Mouse (Mus musculus) MEL (cell line): ENCODE results near the gene Olfr728. TPM values are rescaled to one million over a fixed set of nuclear protein-coding genes. Genes with fewer than 3 reads are reported as not detected.

Experiments
- DNase-seq: peaks from one replicate; pipeline ENCODE4 v3.0.0; 2011; ENCODE audit warnings: low read depth, low spot score
- H3K27ac ChIP-seq: 2 replicates; pipeline ENCODE4 v1.5.1; 2012; ENCODE audit warnings: low read depth, mild to moderate bottlenecking, control low read depth, low read length, moderate library complexity; ENCODE audit not compliant: control insufficient read depth
- H3K27me3 ChIP-seq, 2 experiments: fragments of 150-350 bp in 1 of 2; sonication (generic) in 1 of 2; 2 replicates each; pipeline ENCODE4 v1.6.1; 2012; ENCODE audit warnings: low read length in 2 of 2, mild to moderate bottlenecking in 2 of 2, improper control_type of control experiment in 1 of 2, moderate library complexity in 1 of 2; ENCODE audit not compliant: insufficient read depth in 2 of 2, control insufficient read depth in 1 of 2
- H3K36me3 ChIP-seq, 2 experiments: 2 replicates each; pipeline ENCODE4 v1.6.1; 2012 to 2014; ENCODE audit warnings: low read length in 2 of 2, improper control_type of control experiment in 1 of 2, inconsistent platforms in 1 of 2, mild to moderate bottlenecking in 1 of 2; ENCODE audit not compliant: insufficient read depth in 2 of 2, control insufficient read depth in 1 of 2
- H3K4me1 ChIP-seq, 2 experiments: fragments of 150-350 bp in 1 of 2; sonication (generic) in 1 of 2; 2 replicates each; pipeline ENCODE4 v1.6.1; 2012; ENCODE audit warnings: low read length in 2 of 2, improper control_type of control experiment in 1 of 2, mild to moderate bottlenecking in 1 of 2; ENCODE audit not compliant: insufficient read depth in 2 of 2, control insufficient read depth in 1 of 2
- H3K4me3 ChIP-seq, 2 experiments: fragments of 150-350 bp in 1 of 2; sonication (generic) in 1 of 2; 2 replicates each; pipeline ENCODE4 v1.5.1; 2012; ENCODE audit warnings: low read depth in 2 of 2, low read length in 2 of 2, mild to moderate bottlenecking in 2 of 2, moderate library complexity in 2 of 2, control low read depth in 1 of 2, improper control_type of control experiment in 1 of 2; ENCODE audit not compliant: control insufficient read depth in 1 of 2, insufficient read depth in 1 of 2
- H3K79me2 ChIP-seq: 2 replicates; pipeline ENCODE4 v1.6.1; 2012; ENCODE audit warnings: mild to moderate bottlenecking, low read length, moderate library complexity; ENCODE audit not compliant: control insufficient read depth, poor library complexity, insufficient read depth
- H3K9ac ChIP-seq: 2 replicates; pipeline ENCODE4 v1.6.1; 2012; ENCODE audit warnings: low read depth, mild to moderate bottlenecking, control low read depth, low read length, moderate library complexity; ENCODE audit not compliant: control insufficient read depth, poor library complexity, severe bottlenecking
- H3K9me3 ChIP-seq: fragments of 150-350 bp; sonication (generic); replicated peaks from 2 replicates; pipeline ENCODE4 v1.6.1; 2012; ENCODE audit warnings: mild to moderate bottlenecking, low read length, improper control_type of control experiment, moderate library complexity; ENCODE audit not compliant: insufficient read depth
- CHD2 ChIP-seq: IDR thresholded peaks from 2 replicates; pipeline ENCODE4 v1.6.1; 2011; ENCODE audit warnings: low read length, improper control_type of control experiment
- GATA1 ChIP-seq: IDR thresholded peaks from 2 replicates; pipeline ENCODE4 v1.6.1; 2011; ENCODE audit warnings: low read depth, low read length, improper control_type of control experiment
- JUND ChIP-seq: IDR thresholded peaks from 2 replicates; pipeline ENCODE4 v1.6.1; 2011; ENCODE audit warnings: low read depth, mild to moderate bottlenecking, improper control_type of control experiment, low read length
- polyA plus RNA-seq, 2 experiments: library from polyadenylated mRNA; stranded (reverse) in 1 of 2; unstranded in 1 of 2; fragments of >175 nt in 1 of 2; fragments of >200 nt in 1 of 2; gene quantifications; 2 replicates each; pipeline versions ENCODE4 v1.2.1 to v1.2.4; 2012; ENCODE audit warnings: low replicate concordance in 2 of 2, low read depth in 1 of 2; ENCODE audit not compliant: insufficient read length in 2 of 2, insufficient read depth in 1 of 2, missing spikeins in 1 of 2
- total RNA-seq: library from RNA; depleted of rRNA; stranded (reverse); fragments of 300-350 nt; gene quantifications from 2 replicates; pipeline ENCODE4 v1.2.3, GENCODE M21; 2012; rRNA removed

The Olfr728 gene
- total and polyA plus RNA-seq, 3 experiments, result not detected

GRCm38 (mm10) chr14:50090853-50091252, 51.6 kb downstream of the Olfr728 start, which contains the start of gene Olfr726:
Olfr726 (minus strand) TSS chr14:50090953.
- no peaks in the 10 kb centered on the region for H3K36me3 ChIP-seq
- TF ChIP-seq GATA1 (no peak), JUND (no peak), CHD2 (no peak)
- no peak within 1 kb of the TSS for H3K4me3 ChIP-seq
- no peaks in the 10 kb centered on the region for H3K79me2 ChIP-seq
- no peak for DNase-seq
- H3K9ac ChIP-seq, result no peak within 1 kb of the TSS
- H3K27ac ChIP-seq, result no peak within 1 kb of the TSS
- H3K27me3 ChIP-seq, result no peaks in the 10 kb centered on the region
- H3K9me3 ChIP-seq, result no peaks in the 10 kb centered on the region
- no peaks in the 10 kb centered on the region for H3K4me1 ChIP-seq

Other genes with a start within 250 kb of the Olfr728 start
- gene Olfr722, start 240.7 kb downstream of the Olfr728 start, total RNA-seq, result not detected in 2 replicates
- gene Olfr722, start 240.7 kb downstream of the Olfr728 start, polyA plus RNA-seq, result not detected
- not detected in 2 replicates for gene Olfr723, start 210.9 kb downstream of the Olfr728 start, total RNA-seq
- gene Olfr723, start 210.9 kb downstream of the Olfr728 start, polyA plus RNA-seq, result not detected
- gene Olfr724, start 179.4 kb downstream of the Olfr728 start, total RNA-seq, result not detected in 2 replicates
- gene Olfr724, start 179.4 kb downstream of the Olfr728 start, polyA plus RNA-seq, result not detected
- gene Olfr725, start 102.3 kb downstream of the Olfr728 start, total RNA-seq, result not detected in 2 replicates
- not detected for gene Olfr725, start 102.3 kb downstream of the Olfr728 start, polyA plus RNA-seq
- gene Olfr726, start 51.7 kb downstream of the Olfr728 start, total RNA-seq, result not detected in 2 replicates
- not detected for gene Olfr726, start 51.7 kb downstream of the Olfr728 start, polyA plus RNA-seq
- gene Olfr727, start 19.5 kb downstream of the Olfr728 start, total RNA-seq, result not detected in 2 replicates
- not detected for gene Olfr727, start 19.5 kb downstream of the Olfr728 start, polyA plus RNA-seq
- gene Olfr729, start 10.2 kb upstream of the Olfr728 start, total RNA-seq, result not detected in 2 replicates
- gene Olfr729, start 10.2 kb upstream of the Olfr728 start, polyA plus RNA-seq, result under 1 TPM in 1 of 2 experiments, not detected in 1; 0.04 TPM
- gene Olfr730, start 45.5 kb upstream of the Olfr728 start, total RNA-seq, result not detected in 2 replicates
- gene Olfr730, start 45.5 kb upstream of the Olfr728 start, polyA plus RNA-seq, result not detected
- not detected in 2 replicates for gene Olfr731, start 99.2 kb upstream of the Olfr728 start, total RNA-seq
- gene Olfr731, start 99.2 kb upstream of the Olfr728 start, polyA plus RNA-seq, result not detected
- not detected in 2 replicates for gene Olfr732, start 141.5 kb upstream of the Olfr728 start, total RNA-seq
- gene Olfr732, start 141.5 kb upstream of the Olfr728 start, polyA plus RNA-seq, result not detected
- gene Olfr733, start 158.8 kb upstream of the Olfr728 start, total RNA-seq, result not detected in 2 replicates
- not detected for gene Olfr733, start 158.8 kb upstream of the Olfr728 start, polyA plus RNA-seq
- not detected in 2 replicates for gene Olfr734, start 184.1 kb upstream of the Olfr728 start, total RNA-seq
- gene Olfr734, start 184.1 kb upstream of the Olfr728 start, polyA plus RNA-seq, result not detected
- gene Olfr735, start 206.2 kb upstream of the Olfr728 start, total RNA-seq, result not detected in 2 replicates
- not detected for gene Olfr735, start 206.2 kb upstream of the Olfr728 start, polyA plus RNA-seq
- gene Tlr11, start 215.2 kb upstream of the Olfr728 start, total RNA-seq, result not detected in 2 replicates
- gene Tlr11, start 215.2 kb upstream of the Olfr728 start, polyA plus RNA-seq, result not detected
- gene Olfr736, start 238.5 kb upstream of the Olfr728 start, total RNA-seq, result not detected in 2 replicates
- gene Olfr736, start 238.5 kb upstream of the Olfr728 start, polyA plus RNA-seq, result not detected